Mouse (Mus musculus): ENCODE measurements at regions not wholly inside any gene's neighbourhood (a gene's known extent, or its start where the extent isn't known, plus 50 kb on each side); places are given as distances from the start of the nearest gene placed in this dataset.

- no peak for DNase-seq (ENCODE audit: low read depth in 2 of 2, low spot score in 2 of 2)
Observed at GRCm38 (mm10) chr11:114177789-114178188, 110.9 kb upstream of the Sdk2 start.

- no peak for DNase-seq (ENCODE audit: low read depth in 2 of 2, low spot score in 2 of 2)
Observed at GRCm38 (mm10) chr11:114177281-114177680, 110.4 kb upstream of the Sdk2 start.

GRCm38 (mm10) chr11:114176671-114177212, 109.9 kb upstream of the Sdk2 start:
- DNase-seq (ENCODE audit: low read depth in 2 of 2, low spot score in 2 of 2) = no peak

- no peak for DNase-seq (ENCODE audit: low read depth in 2 of 2, low spot score in 2 of 2)
Observed at GRCm38 (mm10) chr11:114175437-114176131, 108.7 kb upstream of the Sdk2 start.

- DNase-seq (ENCODE audit: low read depth in 2 of 2, low spot score in 2 of 2) = no peak
Observed at GRCm38 (mm10) chr11:114174871-114175270, 108.0 kb upstream of the Sdk2 start.

- DNase-seq (ENCODE audit: low read depth in 2 of 2, low spot score in 2 of 2) = no peak
Observed at GRCm38 (mm10) chr11:114168231-114168661, 101.4 kb upstream of the Sdk2 start.

- no peak for DNase-seq (ENCODE audit: low read depth in 2 of 2, low spot score in 2 of 2)
Observed at GRCm38 (mm10) chr11:114165656-114166362, 99.0 kb upstream of the Sdk2 start.

GRCm38 (mm10) chr11:114152716-114153115, 85.9 kb upstream of the Sdk2 start:
- DNase-seq (ENCODE audit: low read depth in 2 of 2, low spot score in 2 of 2) = no peak

GRCm38 (mm10) chr11:114146334-114146733, 79.5 kb upstream of the Sdk2 start:
- no peak for DNase-seq (ENCODE audit: low read depth in 2 of 2, low spot score in 2 of 2)

GRCm38 (mm10) chr11:114129270-114129669, 62.4 kb upstream of the Sdk2 start:
- no peak for DNase-seq (ENCODE audit: low read depth in 2 of 2, low spot score in 2 of 2)

GRCm38 (mm10) chr11:114128841-114129240, 62.0 kb upstream of the Sdk2 start:
- no peak for DNase-seq (ENCODE audit: low read depth in 2 of 2, low spot score in 2 of 2)

GRCm38 (mm10) chr11:114127426-114127825, 60.6 kb upstream of the Sdk2 start:
- DNase-seq (ENCODE audit: low read depth in 2 of 2, low spot score in 2 of 2) = no peak

- no peak for DNase-seq (ENCODE audit: low read depth in 2 of 2, low spot score in 2 of 2)
Observed at GRCm38 (mm10) chr11:114122175-114122574, 55.3 kb upstream of the Sdk2 start.

GRCm38 (mm10) chr11:114119135-114119534, 52.3 kb upstream of the Sdk2 start:
- DNase-seq (ENCODE audit: low read depth in 2 of 2, low spot score in 2 of 2) = no peak

Data from CD8-positive naive resting alpha-beta T cell, adult 2 months (primary cell).